Mouse (Mus musculus): ENCODE data around the gene 9530053A07Rik. TPM values are rescaled to one million over a fixed set of nuclear protein-coding genes. Genes with fewer than 3 reads are reported as not detected.

9530053A07Rik gene
- polyA plus RNA-seq, 1 experiment from 2014 or later: 0.06 TPM

DNA sequence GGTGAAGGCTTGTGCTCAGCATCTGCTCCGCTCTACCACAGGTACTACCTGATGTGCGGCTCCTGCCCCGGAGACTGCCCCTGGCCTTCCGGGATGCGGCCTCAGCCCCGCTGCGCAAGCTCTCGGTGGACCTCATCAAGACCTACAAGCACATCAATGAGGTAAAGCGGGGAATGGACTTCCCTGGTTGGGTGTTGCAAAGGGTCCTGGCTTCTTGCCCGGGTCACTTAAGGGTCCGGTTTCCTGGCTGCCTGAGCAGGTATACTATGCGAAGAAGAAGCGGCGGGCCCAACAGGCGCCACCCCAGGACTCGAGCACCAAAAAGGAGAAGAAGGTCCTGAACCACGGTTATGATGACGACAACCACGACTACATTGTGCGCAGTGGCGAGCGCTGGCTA lies 53.1 kb downstream of the 9530053A07Rik start:
- H3K9me3 ChIP-seq (ENCODE audit: control insufficient read depth, low read length): no peaks in the 10 kb centered on the region
- H3K4me2 ChIP-seq (ENCODE audit: low read depth, low read length): no peak overlapping the region
- ATAC-seq: no peak
- peaks cover 38% of the 10 kb centered on the region for H3K36me3 ChIP-seq (ENCODE audit: control insufficient read depth, insufficient read depth, low read length)
- no peak overlapping the region for H3K27ac ChIP-seq (ENCODE audit: low read length)
- H3K9ac ChIP-seq (ENCODE audit: low read depth, low read length): no peak overlapping the region
- no peaks in the 10 kb centered on the region for H3K27me3 ChIP-seq (replicated peaks; ENCODE audit: control insufficient read depth, insufficient read depth, low read length)
- WGBS: 97% methylated on average over 22 of the region's 22 CpGs
- H3K4me3 ChIP-seq (ENCODE audit: low read length): no peak overlapping the region
- H3K4me1 ChIP-seq (ENCODE audit: control insufficient read depth, insufficient read depth, low read length): no peaks in the 10 kb centered on the region

DNA sequence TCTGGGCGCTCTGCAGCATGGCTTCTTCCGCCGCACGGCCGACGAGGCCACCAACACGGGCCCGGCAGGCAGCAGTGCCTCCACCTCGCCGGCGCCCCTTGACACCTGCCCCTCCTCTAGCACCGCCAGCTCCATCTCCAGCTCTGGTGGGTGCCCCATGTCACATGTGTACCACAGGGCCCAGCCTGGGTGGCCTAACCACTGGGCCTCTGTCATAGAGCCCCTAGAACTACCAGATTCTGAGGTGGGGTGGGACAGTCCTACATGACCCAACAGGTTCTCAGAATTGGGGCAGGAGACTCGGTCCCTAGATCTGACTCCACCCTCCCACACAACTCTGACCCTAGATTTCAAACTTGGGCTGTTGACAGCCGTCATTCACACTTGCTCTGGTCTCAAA lies 56.6 kb downstream of the 9530053A07Rik start:
- H3K4me1 ChIP-seq (ENCODE audit: control insufficient read depth, insufficient read depth, low read length): no peaks in the 10 kb centered on the region
- no peak overlapping the region for H3K9ac ChIP-seq (ENCODE audit: low read depth, low read length)
- peaks cover 38% of the 10 kb centered on the region for H3K36me3 ChIP-seq (ENCODE audit: control insufficient read depth, insufficient read depth, low read length)
- H3K9me3 ChIP-seq (ENCODE audit: control insufficient read depth, low read length): no peaks in the 10 kb centered on the region
- no peak overlapping the region for H3K4me2 ChIP-seq (ENCODE audit: low read depth, low read length)
- H3K27me3 ChIP-seq (replicated peaks; ENCODE audit: control insufficient read depth, insufficient read depth, low read length): no peaks in the 10 kb centered on the region
- H3K27ac ChIP-seq (ENCODE audit: low read length): no peak overlapping the region
- no peak overlapping the region for H3K4me3 ChIP-seq (ENCODE audit: low read length)
- WGBS: 88% methylated on average over 14 of the region's 14 CpGs
- no peak for ATAC-seq

DNA sequence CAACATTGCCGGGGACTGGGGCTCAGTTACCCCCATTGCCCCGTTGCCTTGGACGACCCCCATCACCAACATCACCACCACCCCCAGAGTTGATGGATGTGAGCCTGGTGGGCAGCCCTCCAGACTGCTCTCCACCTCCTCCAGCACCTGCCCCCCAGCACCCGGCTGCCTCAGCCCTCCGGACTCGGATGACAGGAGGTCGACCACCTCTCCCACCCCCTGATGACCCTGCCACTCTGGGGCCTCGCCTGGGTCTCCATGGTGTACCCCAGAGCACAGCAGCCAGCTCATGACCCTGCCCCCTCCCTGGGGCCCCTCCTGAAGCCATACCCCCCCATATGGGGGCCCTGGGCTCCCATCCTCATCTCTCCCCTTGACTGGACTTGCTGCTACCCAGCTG lies 57.4 kb downstream of the 9530053A07Rik start:
- no peak overlapping the region for H3K4me3 ChIP-seq (ENCODE audit: low read length)
- WGBS: 93% methylated on average over 8 of the region's 8 CpGs
- no peaks in the 10 kb centered on the region for H3K9me3 ChIP-seq (ENCODE audit: control insufficient read depth, low read length)
- no peaks in the 10 kb centered on the region for H3K27me3 ChIP-seq (replicated peaks; ENCODE audit: control insufficient read depth, insufficient read depth, low read length)
- peaks cover 34% of the 10 kb centered on the region for H3K36me3 ChIP-seq (ENCODE audit: control insufficient read depth, insufficient read depth, low read length)
- ATAC-seq: no peak
- no peak overlapping the region for H3K4me2 ChIP-seq (ENCODE audit: low read depth, low read length)
- no peak overlapping the region for H3K9ac ChIP-seq (ENCODE audit: low read depth, low read length)
- H3K4me1 ChIP-seq (ENCODE audit: control insufficient read depth, insufficient read depth, low read length): no peaks in the 10 kb centered on the region
- H3K27ac ChIP-seq (ENCODE audit: low read length): no peak overlapping the region

DNA sequence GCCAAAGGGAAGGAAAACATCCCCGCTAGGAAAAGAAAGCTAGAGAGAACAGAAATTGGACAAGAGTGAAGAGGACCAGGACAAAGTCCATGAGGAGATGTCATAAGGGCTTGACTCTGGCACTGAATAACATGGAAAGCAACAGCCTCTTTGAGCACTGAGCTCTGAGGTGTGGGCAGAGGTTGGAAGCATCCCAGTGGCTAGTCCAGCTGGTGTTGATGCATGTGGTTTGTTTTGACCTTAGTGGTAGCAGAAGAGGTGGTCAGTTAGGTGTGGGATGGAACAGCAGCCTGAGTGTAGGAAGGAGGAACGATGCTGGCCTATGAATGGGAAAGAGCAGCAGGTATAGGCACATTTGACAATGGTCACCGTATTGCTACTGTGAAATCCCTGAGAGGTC lies 62.2 kb downstream of the 9530053A07Rik start:
- no peak overlapping the region for H3K27ac ChIP-seq (ENCODE audit: low read length)
- no peak overlapping the region for H3K9ac ChIP-seq (ENCODE audit: low read depth, low read length)
- no peak overlapping the region for H3K4me2 ChIP-seq (ENCODE audit: low read depth, low read length)
- 99% methylated on average over 3 of the region's 3 CpGs for whole genome bisulfite sequencing
- peaks cover 8% of the 10 kb centered on the region for H3K36me3 ChIP-seq (ENCODE audit: control insufficient read depth, insufficient read depth, low read length)
- ATAC-seq: no peak
- no peaks in the 10 kb centered on the region for H3K4me1 ChIP-seq (ENCODE audit: control insufficient read depth, insufficient read depth, low read length)
- no peaks in the 10 kb centered on the region for H3K27me3 ChIP-seq (replicated peaks; ENCODE audit: control insufficient read depth, insufficient read depth, low read length)
- no peaks in the 10 kb centered on the region for H3K9me3 ChIP-seq (ENCODE audit: control insufficient read depth, low read length)
- no peak overlapping the region for H3K4me3 ChIP-seq (ENCODE audit: low read length)

DNA sequence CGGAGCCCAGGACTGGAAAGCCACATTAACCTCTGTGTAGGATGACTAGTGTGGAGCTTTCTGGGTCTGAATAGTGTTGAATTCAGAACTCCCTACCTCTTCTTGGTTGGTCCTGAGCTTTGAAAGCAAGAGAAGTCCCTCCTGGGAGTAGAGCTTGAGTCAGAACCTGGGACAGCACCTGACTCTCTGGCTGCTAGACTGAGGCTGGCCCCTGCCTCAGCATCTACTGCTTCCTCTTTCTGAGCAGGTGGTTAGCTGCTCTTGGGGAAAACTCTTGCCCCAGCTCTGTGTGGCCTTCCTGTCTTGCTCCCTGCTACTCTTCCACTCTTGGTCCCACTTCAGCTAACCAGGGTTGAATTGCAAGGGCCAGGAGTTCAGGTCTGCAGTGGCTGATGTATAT lies 62.6 kb downstream of the 9530053A07Rik start:
- no peak overlapping the region for H3K27ac ChIP-seq (ENCODE audit: low read length)
- no peaks in the 10 kb centered on the region for H3K9me3 ChIP-seq (ENCODE audit: control insufficient read depth, low read length)
- no peak overlapping the region for H3K4me2 ChIP-seq (ENCODE audit: low read depth, low read length)
- H3K36me3 ChIP-seq (ENCODE audit: control insufficient read depth, insufficient read depth, low read length): peaks cover 4% of the 10 kb centered on the region
- no peaks in the 10 kb centered on the region for H3K27me3 ChIP-seq (replicated peaks; ENCODE audit: control insufficient read depth, insufficient read depth, low read length)
- ATAC-seq: no peak
- no peaks in the 10 kb centered on the region for H3K4me1 ChIP-seq (ENCODE audit: control insufficient read depth, insufficient read depth, low read length)
- no peak overlapping the region for H3K9ac ChIP-seq (ENCODE audit: low read depth, low read length)
- no peak overlapping the region for H3K4me3 ChIP-seq (ENCODE audit: low read length)
- 97% methylated on average over 1 of the region's 1 CpGs for WGBS

DNA sequence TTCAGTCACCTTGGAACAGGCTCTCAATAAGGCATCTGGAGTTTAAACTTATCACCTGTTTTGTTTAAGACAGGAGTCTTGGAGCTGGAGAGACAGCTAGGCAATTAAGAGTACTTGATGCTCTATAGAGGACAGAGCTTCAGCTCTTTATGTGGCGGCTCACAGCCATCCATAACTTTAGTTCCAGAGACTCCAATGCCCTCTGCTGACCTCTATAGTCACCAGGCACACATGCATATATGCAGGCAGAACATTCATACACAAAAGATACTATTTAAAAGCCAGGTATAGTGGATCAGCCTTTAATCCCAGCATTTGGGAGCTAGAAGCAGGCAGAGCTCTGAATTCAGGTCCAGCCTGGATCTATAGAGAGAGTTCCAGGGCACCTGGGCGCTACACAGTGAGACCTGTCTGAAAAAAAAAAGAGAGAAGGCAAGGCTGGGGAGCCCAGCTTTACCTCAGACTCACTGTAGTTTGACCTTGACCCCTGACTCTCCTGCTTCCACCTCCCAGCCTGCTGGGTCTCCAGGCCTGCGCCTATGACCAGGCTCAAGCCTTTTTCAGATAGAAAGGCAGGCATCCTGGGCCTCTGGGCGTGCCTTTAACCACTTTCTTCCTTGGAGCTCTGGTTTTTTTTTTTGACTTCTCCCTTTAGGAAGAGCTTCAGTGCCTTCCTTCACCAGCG lies 66.3 kb downstream of the 9530053A07Rik start:
- no peak overlapping the region for H3K27ac ChIP-seq (ENCODE audit: low read length)
- ATAC-seq: no peak
- no peak overlapping the region for H3K9ac ChIP-seq (ENCODE audit: low read depth, low read length)
- WGBS: 73% methylated on average over 5 of the region's 5 CpGs
- no peak overlapping the region for H3K4me3 ChIP-seq (ENCODE audit: low read length)
- H3K9me3 ChIP-seq (ENCODE audit: control insufficient read depth, low read length): no peaks in the 10 kb centered on the region
- H3K4me1 ChIP-seq (ENCODE audit: control insufficient read depth, insufficient read depth, low read length): no peaks in the 10 kb centered on the region
- no peaks in the 10 kb centered on the region for H3K36me3 ChIP-seq (ENCODE audit: control insufficient read depth, insufficient read depth, low read length)
- H3K27me3 ChIP-seq (replicated peaks; ENCODE audit: control insufficient read depth, insufficient read depth, low read length): no peaks in the 10 kb centered on the region
- no peak overlapping the region for H3K4me2 ChIP-seq (ENCODE audit: low read depth, low read length)

DNA sequence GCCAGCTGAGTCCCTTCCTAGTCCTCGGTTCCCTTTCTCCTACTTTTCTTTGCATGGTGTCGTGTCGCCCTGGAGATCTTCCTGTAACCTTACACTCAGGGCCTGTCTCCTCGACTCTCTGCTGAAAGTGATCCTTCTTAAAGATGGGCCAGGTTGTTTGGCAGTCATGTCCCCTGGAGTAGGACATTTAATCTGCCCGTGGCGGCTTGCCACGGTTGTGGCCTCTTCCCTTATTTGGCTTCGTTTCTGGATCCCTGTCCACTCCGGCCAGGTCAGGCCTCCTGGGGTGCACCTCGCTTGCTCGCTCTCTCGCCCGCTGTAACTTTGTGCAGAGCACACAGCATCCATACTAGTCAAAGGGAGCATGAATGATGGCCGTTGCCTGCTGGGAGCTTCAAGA lies 67.3 kb downstream of the 9530053A07Rik start:
- Histone ChIP-seq H3K4me1 (ENCODE audit: control insufficient read depth, insufficient read depth, low read length) (no peaks in the 10 kb centered on the region), H3K9ac (ENCODE audit: low read depth, low read length) (no peak overlapping the region), H3K27me3 (replicated peaks; ENCODE audit: control insufficient read depth, insufficient read depth, low read length) (no peaks in the 10 kb centered on the region), H3K36me3 (ENCODE audit: control insufficient read depth, insufficient read depth, low read length) (no peaks in the 10 kb centered on the region), H3K9me3 (ENCODE audit: control insufficient read depth, low read length) (no peaks in the 10 kb centered on the region), H3K4me3 (ENCODE audit: low read length) (no peak overlapping the region), H3K4me2 (ENCODE audit: low read depth, low read length) (no peak overlapping the region), H3K27ac (ENCODE audit: low read length) (no peak overlapping the region)
- 79% methylated on average over 14 of the region's 14 CpGs for WGBS
- no peak for ATAC-seq

DNA sequence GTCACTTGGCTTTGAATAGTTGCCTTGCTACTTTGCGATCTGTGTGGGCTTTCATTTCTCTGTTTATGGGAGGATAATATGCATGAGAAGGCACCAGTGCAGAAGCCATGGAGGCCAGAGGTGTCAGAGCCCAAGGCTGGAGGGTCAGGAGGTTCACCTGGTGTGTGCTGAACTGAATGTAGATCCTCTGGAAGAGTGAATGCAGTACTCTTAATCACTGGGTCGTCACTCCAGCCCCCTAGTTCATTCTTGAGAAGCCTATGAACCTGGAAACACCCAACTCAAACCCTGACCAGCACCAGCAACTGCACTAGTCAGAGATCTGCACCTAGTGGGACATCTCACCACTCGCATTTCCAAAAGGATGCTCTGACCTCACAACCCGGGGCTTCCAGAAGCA lies 69.8 kb downstream of the 9530053A07Rik start:
- Histone ChIP-seq H3K27me3 (replicated peaks; ENCODE audit: control insufficient read depth, insufficient read depth, low read length) (no peaks in the 10 kb centered on the region), H3K9me3 (ENCODE audit: control insufficient read depth, low read length) (no peaks in the 10 kb centered on the region), H3K4me3 (ENCODE audit: low read length) (no peak overlapping the region), H3K27ac (ENCODE audit: low read length) (no peak overlapping the region), H3K4me1 (ENCODE audit: control insufficient read depth, insufficient read depth, low read length) (no peaks in the 10 kb centered on the region), H3K9ac (ENCODE audit: low read depth, low read length) (no peak overlapping the region), H3K36me3 (ENCODE audit: control insufficient read depth, insufficient read depth, low read length) (no peaks in the 10 kb centered on the region), H3K4me2 (ENCODE audit: low read depth, low read length) (no peak overlapping the region)
- WGBS: 75% methylated on average over 4 of the region's 4 CpGs
- no peak for ATAC-seq

DNA sequence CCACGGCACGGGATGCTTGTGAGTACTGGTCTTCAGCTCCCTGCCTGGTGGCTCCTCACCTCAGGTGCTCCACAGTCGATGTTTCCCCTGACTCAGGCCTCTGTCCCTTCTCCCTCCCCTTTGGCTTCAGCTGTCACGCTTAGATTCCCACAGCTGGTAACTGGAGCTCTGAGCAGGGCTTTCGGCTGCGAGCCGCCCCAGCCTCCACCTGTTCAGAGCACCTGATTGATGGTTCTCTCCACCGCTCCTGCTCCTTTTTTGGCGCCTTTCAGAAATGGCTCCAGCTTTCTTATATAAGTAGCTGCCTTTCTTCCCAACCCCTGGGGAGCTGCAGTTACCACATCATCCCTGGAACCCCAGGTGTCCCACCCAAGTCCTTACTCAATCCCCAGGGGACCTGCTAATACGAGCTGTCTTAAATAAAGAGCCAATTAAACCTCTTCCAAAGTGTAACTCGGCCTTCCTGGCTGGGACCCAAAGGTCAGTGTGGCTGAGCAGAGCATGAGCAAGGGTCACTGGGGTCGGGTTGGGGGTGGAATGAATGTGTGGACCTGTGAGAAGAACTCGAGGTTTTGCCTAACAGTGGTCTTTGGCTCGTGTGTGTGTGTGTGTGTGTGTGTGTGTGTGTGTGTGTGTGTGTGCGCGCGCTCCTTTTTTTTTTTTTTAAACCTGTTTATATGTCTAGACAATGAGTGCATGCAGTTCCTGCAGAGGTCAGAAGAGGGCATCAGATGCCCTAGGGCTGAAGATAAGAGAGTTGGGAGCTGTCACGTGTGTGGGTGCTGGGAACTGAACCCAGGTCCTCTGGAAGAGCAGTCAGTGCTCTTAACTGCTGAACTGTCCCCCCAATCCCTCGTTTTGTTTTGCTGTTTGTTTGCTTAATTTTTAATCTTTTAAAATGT lies 74.2 kb downstream of the 9530053A07Rik start:
- whole genome bisulfite sequencing: 56% methylated on average over 19 of the region's 19 CpGs
- Histone ChIP-seq H3K4me3 (ENCODE audit: low read length) (no peak overlapping the region), H3K27ac (ENCODE audit: low read length) (no peak overlapping the region), H3K27me3 (replicated peaks; ENCODE audit: control insufficient read depth, insufficient read depth, low read length) (no peaks in the 10 kb centered on the region), H3K4me2 (ENCODE audit: low read depth, low read length) (no peak overlapping the region), H3K36me3 (ENCODE audit: control insufficient read depth, insufficient read depth, low read length) (no peaks in the 10 kb centered on the region), H3K9ac (ENCODE audit: low read depth, low read length) (no peak overlapping the region), H3K4me1 (ENCODE audit: control insufficient read depth, insufficient read depth, low read length) (no peaks in the 10 kb centered on the region), H3K9me3 (ENCODE audit: control insufficient read depth, low read length) (no peaks in the 10 kb centered on the region)
- no peak for ATAC-seq
